Mouse (Mus musculus) Muller cell, postnatal 12 days (primary cell): ENCODE data around the gene Slc38a7.
"Not testable (repeated sequence)": the region's sequence is repeated elsewhere in the genome, so short reads cannot be mapped to it uniquely, and the experiment has no call there.

Source experiments
- DNase-seq: peaks from one replicate; pipeline ENCODE4 v3.0.0-alpha.2; 2015; ENCODE audit errors: inconsistent ontology term

Gene Slc38a7

DNA sequence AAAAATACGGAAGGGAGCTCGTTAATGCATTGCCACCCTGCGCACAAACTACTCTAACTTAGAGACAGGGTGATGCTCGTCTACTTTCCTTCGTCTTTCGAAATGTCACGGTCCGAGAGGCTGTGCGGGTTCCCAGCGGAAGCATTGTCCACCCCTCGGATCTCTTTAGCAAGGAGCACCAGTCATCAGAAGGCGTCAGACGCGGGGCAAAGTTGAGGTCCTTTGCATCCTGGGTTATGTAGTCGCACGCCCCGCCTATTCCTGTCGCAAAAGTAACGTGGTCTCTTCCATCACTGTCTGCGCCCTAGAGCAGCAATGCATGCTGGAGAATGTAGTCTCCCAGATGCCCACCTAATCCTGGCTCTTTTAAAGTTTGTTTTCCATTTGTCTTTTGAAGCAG is 45.5 kb downstream of the Slc38a7 start:
- DNase-seq: peak; percentile 94

DNA sequence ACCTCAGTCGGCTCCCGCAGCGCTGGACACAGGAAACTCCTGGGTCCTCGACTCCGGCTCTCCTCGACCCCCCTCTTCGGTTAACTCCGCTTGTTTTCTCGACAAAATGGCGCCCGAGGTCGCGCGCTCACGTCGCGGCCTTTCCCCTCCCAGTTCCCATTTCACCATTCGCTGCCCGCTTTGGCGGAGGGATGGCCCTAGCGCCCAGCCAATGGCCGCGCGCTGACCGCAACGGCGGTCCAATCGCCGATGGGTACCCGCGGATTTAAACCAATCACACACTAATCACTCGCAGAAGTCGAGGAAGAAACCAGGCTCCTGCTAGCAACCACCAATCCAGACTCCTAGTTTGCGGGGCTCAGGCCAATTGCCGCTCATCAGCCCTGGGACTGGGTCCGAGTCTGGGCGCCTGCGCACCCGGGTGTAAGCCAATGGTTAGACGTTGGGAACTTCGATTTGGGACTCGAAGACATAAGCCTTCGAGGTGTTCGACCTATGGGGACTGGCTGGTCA is 46.0 kb downstream of the Slc38a7 start, which contains the start of gene Cnot1:
Gene Cnot1, minus strand, starts transcription at position 134 of the 513 bp plus-strand sequence.
- peak; percentile 99 for DNase-seq

DNA sequence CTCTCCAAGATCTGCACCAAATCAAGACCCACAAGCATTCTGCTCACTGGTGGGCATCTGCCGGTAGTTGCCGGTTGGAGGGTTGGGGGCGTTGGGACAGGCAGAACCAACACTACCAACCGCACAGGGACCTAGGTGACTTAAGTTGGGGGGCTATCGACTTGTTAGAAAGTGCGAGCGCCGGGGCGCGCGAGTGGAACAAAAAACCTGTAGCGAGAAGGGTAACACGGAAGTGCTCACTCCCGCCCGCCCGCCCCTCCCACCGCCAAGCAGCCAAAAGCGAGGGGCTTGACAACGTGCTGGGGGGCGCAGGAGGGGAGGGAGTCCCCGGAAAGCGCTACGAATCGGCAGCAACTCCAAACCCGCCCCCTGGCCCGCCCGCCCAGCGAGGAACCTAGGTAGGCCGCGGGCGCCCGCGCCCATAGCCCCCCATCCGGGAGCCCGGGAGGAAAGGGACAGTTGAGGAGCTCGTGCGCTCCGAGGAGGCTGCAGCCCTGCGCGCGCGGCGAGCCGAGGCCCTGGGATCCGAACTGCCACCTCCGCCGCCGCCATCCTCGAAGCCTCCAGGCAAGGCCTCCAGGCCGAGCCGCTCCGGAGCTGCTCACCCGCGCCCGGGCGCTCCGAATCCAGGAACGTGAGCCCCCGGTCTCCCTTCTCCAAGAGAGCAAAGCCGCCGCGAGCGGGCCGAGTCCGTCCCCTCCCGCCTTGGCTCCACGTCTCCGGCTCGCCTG is 46.7 kb downstream of the Slc38a7 start:
- DNase-seq: no peak

DNA sequence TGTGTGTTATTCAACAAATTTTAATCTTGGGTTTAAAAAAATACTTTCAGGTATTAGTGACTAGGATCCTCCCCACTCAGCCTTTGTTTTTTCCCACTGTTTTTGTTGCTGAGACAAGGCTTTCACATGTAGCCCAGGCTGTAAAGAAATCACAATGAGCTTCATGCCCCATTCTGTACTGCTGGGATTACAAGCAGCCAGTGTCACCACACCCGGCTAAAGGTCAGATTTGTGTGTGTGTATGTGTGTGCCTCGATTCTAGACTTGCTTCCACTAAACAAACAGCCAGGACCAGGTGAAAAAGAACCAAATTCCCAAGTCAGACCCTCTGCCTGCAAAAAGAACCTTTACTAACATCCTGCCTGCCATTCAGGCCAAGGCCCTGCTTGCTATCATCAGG is 47.9 kb downstream of the Slc38a7 start:
- peak; percentile 5 for DNase-seq

DNA sequence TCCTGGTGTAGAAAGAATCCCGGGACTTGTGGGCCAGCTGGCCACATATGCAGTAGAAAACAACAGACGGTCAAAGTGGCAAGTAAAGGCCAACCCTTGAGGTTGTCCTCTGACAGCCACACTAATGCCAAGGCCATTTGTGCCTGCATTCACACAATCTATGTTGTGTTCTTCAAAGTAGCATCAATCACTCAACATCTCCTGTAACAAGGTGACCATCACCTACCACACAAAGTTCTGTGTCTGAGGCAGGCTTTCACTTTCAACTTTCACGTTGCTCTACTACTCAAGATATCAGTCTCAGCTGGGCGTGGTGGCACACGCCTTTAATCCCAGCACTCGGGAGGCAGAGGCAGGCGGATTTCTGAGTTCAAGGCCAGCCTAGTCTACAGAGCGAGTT is 51.1 kb downstream of the Slc38a7 start:
- DNase-seq: no peak

DNA sequence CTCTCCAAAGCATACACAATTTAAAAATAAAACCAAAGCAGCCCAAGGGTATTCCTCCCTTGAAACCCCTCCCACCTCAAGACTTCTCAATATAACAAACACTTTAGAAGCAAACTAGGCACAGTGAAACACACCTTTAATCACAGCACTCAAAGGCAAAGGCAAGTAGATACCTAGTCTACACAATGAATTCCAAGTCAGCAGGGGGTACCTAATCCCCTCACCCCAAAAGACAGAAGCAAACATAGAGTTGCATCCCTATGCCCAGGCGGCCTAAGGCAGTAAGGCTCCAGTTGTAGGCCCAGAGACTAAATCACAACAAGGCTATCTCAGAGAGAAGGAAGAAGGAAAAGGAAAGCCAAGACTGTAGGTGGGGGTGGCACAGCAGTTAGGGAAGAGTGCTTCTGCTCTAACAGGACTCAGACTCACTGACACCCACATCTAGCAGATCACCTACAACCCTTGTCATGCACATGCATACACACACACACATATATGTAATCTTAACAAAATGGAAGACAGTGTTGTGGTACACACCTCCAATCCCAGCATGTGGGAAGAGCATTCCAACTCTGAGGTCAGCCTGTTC is 51.8 kb downstream of the Slc38a7 start:
- DNase-seq: no peak

DNA sequence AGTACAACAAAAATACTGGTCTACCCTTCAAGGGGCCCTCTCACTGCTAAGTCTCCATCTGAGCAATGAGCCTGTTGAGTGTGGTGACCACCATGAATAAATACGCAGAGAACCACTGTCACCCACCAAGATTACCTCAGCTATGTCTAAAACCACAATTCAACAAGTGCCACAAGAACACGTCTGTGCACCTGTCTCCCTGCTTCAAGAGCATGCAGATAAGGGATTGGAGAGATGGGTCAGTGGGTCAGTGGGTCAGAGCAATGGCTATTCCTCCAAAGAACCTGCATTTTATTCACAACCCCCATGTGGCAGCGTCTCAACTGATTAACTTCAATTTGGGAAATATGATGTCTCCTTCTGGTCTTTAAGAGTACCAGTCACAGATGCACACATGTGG is 53.0 kb downstream of the Slc38a7 start:
- no peak for DNase-seq

DNA sequence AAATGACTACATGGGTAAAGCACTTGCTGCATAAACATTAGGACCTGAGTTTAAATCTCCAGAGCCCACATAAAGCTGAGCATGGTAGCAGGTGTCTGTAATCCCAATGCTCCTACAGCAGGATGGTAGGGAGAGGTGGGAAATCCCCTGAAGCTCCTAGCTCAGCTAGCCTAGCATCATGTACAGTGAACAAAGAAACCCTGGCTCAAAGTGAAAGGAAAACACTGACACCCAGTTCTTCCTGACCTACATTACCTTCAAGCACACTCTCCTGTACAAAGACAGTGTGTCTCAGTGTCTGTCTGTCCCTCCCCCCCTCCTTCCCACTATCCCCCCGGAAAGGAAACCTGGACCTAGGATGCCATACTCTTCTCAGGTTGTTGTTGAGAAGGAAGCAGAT is 53.4 kb downstream of the Slc38a7 start:
- no peak for DNase-seq

DNA sequence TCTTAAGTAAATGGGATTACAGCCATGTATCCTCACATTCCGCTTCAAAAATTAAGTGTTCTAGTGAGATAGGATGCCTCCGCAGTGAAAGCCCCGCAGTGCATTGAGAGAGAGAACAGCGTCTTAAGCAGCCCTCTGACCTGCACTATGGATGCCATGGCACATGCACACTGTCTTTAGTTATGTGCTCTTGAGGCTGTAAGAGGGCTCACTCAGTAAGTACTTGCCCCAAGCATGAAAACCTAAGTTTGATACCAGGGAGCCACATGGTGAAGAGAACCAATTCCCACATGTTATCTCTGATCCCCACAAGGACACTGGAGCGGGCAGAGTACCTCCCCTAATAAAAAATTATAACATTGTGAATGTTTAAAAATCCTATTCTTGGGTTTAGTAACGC is 54.2 kb downstream of the Slc38a7 start:
- no peak for DNase-seq

DNA sequence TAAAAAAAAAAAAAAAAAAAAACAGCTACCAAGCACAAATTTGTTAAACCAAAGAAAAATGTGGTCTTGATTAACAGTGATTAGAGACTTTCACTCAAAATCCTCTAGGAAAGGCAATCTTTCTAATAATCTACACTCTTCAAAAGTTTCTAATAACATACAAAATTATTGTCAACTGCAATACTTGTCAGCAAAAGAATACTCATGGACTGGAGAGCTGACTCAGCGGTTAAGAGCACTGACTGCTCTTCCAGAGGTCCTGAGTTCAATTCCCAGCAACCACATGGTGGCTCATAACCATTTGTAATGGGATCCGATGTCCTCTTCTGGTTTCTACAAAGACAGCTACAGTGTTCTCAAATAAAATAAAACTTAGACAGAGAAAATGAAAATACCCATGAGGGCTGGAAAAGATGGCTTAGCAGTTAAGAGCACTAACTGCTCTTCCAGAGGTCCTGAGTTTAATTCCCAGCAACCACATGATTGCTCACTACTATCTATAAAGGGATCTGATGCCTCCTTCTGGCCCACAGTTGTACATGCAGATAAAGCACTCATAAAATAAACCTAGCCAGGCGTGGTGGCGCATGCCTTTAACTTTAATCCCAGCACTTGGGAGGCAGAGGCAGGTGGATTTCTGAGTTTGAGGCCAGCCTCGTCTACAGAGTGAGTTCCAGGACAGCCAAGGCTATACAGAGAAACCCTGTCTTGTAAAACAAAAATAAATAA is 57.8 kb downstream of the Slc38a7 start:
- not testable (repeated sequence) for DNase-seq
